Mouse (Mus musculus): ENCODE measurements around the gene Rps18. TPM values are rescaled to one million over a fixed set of nuclear protein-coding genes. Genes with fewer than 3 reads are reported as not detected.

Rps18 gene
- total RNA-seq, 4 experiments from 2014 or later = 380 to 500 (median 432) TPM

- DNase-seq (ENCODE audit: low spot score in 2 of 2) = no peak
Measured at GRCm38 (mm10) chr17:33947430-33948089, 8.2 kb downstream of the Rps18 start.

GRCm38 (mm10) chr17:33943454-33943853 is 12.3 kb downstream of the Rps18 start:
- DNase-seq (ENCODE audit: low spot score in 2 of 2) = no peak

GRCm38 (mm10) chr17:33941381-33941780 is 14.4 kb downstream of the Rps18 start:
- no peak for DNase-seq (ENCODE audit: low spot score in 2 of 2)

GRCm38 (mm10) chr17:33940981-33941380 is 14.8 kb downstream of the Rps18 start:
- no peak for DNase-seq (ENCODE audit: low spot score in 2 of 2)

GRCm38 (mm10) chr17:33940206-33940805 is 15.5 kb downstream of the Rps18 start, which contains the start of the genes Pfdn6 and Wdr46:
TSS of gene Pfdn6 (minus strand) at chr17:33940343.
TSS of gene Wdr46 (plus strand) at chr17:33940660.
- peak; percentile 54 to 73 for DNase-seq (ENCODE audit: low spot score in 2 of 2)

- DNase-seq (ENCODE audit: low spot score in 2 of 2) = no peak
Measured at GRCm38 (mm10) chr17:33938783-33939182, 17.0 kb downstream of the Rps18 start.

GRCm38 (mm10) chr17:33936993-33937392 is 18.8 kb downstream of the Rps18 start:
- no peak for DNase-seq (ENCODE audit: low spot score in 2 of 2)

GRCm38 (mm10) chr17:33935422-33936055 is 20.3 kb downstream of the Rps18 start:
- DNase-seq (ENCODE audit: low spot score in 2 of 2) = no peak

- DNase-seq (ENCODE audit: low spot score in 2 of 2) = no peak
Measured at GRCm38 (mm10) chr17:33932970-33933369, 22.8 kb downstream of the Rps18 start.

GRCm38 (mm10) chr17:33932448-33932847 is 23.4 kb downstream of the Rps18 start:
- no peak for DNase-seq (ENCODE audit: low spot score in 2 of 2)

GRCm38 (mm10) chr17:33931947-33932346 is 23.9 kb downstream of the Rps18 start:
- no peak for DNase-seq (ENCODE audit: low spot score in 2 of 2)

GRCm38 (mm10) chr17:33931159-33931866 is 24.5 kb downstream of the Rps18 start:
- no peak for DNase-seq (ENCODE audit: low spot score in 2 of 2)

GRCm38 (mm10) chr17:33930280-33931158 is 25.3 kb downstream of the Rps18 start:
- DNase-seq (ENCODE audit: low spot score in 2 of 2) = no peak

- DNase-seq (ENCODE audit: low spot score in 2 of 2) = peak; percentile 83 to 85
Measured at GRCm38 (mm10) chr17:33929371-33930279, 26.2 kb downstream of the Rps18 start, which contains the start of gene Rgl2. TSS of gene Rgl2 (plus strand) at chr17:33929543.

GRCm38 (mm10) chr17:33928251-33928947 is 27.4 kb downstream of the Rps18 start:
- no peak for DNase-seq (ENCODE audit: low spot score in 2 of 2)

GRCm38 (mm10) chr17:33926207-33926932 is 29.4 kb downstream of the Rps18 start:
- DNase-seq (ENCODE audit: low spot score in 2 of 2) = no peak

GRCm38 (mm10) chr17:33925406-33926116 is 30.2 kb downstream of the Rps18 start:
- DNase-seq (ENCODE audit: low spot score in 2 of 2) = no peak

All from gastrocnemius, adult 8-10 months (tissue).